Mouse (Mus musculus): ENCODE measurements around the gene D17H6S53E.

- TF ChIP-seq CTCF (IDR thresholded peaks at IDR 0.05; ENCODE audit: control insufficient read depth, insufficient read depth, insufficient replicate concordance, low read depth, low read length), result no peak
- no peak for TF ChIP-seq POLR2A (IDR thresholded peaks at IDR 0.05; ENCODE audit: control insufficient read depth, low read depth, low read length)
Observed at GRCm38 (mm10) chr17:35080710-35081109, 45.5 kb upstream of the D17H6S53E start.

Measured in testis, adult 2 months (tissue).